Mouse (Mus musculus) right cerebral cortex, postnatal 14 days (tissue): Measurements from ENCODE around the gene Rbm4.
"Not testable (repeated sequence)": the region's sequence is repeated elsewhere in the genome, so short reads cannot be mapped to it uniquely, and the experiment has no call there.

ENCODE experiments used
- DNase-seq: peaks from one replicate; pipeline ENCODE4 v3.0.0; 2022

The Rbm4 gene

DNA sequence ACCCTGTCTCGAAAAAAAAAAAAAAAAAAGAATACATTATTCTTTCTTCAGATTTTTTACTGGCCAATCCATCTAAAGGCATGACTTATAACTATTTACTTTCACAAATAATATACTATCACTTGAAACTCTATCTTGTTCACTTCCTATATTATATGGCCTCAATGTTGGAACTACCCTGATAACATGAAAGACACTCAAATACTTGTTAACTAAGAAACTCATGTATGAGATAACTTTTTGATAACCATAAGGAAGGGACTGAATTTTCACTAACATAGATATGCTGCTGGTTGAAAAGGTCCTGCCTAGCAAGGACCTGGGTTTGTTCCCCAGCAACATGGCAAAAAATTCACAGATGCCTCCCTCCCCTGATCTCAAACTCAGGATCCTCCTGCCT is 2.2 kb upstream of the Rbm4 start:
- no peak for DNase-seq

DNA sequence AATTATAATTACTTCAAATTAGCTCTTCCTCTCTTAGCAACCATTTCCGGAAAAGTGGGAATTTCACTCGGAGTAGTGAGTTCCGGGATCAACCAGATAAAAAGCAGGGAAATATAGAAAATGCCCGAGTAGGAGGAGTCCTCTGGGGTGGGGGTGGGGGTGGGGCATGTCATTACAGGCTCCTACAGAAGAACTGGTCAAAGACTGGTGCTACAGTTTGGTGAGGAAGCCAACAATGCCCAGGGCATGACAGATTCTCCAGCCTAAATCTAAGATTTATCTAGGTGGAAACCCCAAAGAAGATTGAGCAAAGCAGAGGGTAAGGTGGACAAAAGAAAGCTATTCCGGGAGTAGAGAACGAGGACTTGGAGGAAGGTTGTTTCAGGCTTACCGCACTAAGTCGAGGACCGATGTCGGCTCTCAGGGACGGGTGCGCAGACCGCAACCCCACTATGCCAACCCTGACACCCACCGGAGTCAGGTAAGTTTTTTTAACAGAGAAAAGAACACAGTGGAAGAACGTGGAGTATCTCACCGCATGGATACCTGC is 345 bp downstream of the Rbm4 start:
- no peak for DNase-seq

DNA sequence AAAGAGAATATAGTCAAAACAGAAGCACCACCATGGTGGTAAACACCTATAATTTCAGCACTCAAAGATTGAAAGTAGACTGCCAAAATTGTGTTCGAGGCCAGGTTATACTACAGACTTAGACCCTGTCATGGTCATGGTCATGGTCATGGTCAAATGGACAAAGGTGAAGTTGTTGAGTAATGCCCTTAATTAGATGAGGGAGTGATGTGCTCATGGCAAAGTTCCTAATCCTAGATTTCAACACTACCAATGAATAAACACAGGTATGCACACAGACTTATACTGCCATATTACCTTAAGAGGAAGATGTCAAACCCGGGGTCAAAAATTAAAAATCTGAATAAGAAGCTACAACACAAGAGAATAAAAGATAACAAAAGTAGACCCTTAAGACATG is 7.4 kb downstream of the Rbm4 start:
- no peak for DNase-seq

DNA sequence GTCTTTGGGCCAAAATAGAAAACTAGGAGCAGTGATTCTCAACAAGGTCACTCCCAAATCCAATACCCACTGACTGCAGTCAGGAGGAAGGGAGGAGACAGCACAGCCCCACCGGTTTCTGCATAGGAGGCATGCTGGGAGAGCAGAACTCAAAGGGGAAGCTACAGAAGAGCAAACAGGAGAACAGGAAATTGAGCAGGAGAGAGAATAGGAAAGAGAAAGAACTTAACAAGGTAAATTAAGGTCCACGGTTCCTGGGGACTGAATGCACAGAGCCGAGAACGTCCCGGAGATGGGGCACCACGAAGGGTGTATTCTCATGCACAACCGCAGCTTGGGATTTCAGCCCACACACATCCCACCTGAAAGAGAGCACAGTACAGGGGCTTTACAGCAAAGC is 8.5 kb downstream of the Rbm4 start:
- DNase-seq = no peak

DNA sequence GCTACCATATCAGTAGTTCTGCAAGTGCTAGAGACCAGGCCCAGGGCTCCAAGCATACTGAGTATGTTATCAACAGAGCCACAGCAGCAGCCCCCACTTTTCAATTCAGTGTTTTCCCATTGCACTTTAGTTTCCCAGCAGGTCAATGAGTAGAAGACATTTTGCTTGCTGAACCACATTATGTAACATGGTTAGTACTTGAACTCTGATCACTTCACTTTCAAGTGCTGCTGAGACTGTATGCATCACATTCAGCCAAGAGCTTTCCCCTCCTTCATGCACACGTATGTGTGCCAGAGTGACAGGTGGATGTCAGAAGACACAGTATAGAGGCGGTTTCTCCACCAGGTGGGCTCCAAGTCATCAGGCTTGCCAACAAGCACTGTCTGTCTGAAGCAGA is 10.8 kb downstream of the Rbm4 start:
- DNase-seq = no peak

DNA sequence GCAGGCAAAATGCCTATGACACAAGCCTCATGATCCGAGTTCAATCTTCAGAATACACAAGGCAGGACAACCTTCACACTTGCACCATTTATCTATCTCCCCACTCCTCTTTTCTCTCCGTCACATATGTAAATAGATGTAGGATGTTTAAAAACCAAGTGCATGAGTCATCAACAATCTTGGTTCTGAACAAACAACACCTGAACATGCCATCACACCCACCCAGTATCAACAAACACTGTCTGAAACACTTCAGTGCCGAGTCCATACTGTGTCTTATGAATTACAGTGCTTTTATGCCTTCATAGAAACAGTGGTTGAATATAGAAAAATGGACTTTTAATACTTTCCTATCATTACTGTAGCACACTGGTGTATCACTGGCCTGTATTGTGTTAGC is 20.9 kb downstream of the Rbm4 start:
- no peak for DNase-seq

DNA sequence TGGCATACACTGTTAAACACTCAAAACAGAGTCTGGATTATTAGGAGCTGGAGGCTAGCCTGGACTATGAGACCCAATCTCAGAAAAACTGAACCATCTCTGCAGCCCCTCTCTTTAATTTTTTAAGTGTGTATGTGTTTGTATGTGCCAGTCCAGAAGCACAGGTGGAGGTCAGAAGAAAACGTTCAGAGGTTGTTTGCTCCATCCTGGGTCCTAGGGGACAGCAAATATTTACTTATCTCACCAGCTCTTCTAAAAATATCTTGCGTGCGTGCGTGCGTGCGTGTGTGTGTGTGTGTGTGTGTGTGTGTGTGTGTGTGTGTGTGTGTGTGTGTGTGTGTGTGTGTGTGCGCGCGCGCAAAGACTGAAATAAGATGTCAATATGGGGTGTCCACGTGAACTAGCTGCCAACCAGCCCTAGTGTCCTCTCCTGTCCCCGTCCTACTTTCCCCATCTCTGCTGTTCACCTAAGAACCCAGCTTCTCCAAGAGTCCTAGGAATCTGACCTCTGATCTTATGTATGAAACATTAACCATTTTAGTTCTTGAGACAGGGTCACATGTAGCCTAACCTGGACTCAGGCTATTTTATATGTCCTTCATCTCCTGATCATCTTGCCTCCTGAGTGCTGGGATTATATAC is 26.1 kb downstream of the Rbm4 start:
- no peak for DNase-seq

DNA sequence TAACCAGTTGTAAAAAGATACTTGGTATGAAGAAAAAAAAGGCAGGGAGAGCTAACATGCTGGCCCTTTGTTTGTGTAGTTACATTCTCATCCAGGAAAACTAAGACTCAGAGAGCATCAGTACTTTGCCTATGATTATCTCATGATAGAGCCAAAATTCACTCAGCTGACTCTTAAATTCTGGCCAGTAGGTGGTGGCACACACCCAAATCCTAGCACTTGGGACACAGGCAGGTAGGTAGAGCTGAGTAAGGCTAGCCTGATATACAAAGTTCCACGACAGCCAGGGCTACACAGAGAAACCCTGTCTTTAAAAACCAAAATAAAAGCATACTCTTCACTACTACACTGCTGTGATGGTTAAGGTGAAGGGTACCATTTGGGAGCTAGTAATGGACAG is 30.8 kb downstream of the Rbm4 start:
- DNase-seq = no peak

DNA sequence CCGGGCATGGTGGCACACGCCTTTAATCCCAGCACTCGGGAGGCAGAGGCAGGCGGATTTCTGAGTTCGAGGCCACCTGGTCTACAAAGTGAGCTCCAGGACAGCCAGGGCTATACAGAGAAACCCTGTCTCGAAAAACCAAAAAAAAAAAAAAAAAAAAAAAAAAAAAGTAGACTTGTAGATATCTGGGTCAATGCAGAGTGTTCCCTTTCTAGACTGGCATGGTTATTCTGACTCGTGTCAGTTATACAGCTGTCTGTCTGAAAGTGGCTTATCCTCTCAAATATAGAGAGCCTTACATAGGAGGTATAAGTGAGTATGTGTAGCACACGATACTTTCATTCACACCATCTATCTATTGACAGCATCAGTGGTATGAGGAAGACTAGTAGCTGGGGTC is 33.2 kb downstream of the Rbm4 start:
- DNase-seq = not testable (repeated sequence)

DNA sequence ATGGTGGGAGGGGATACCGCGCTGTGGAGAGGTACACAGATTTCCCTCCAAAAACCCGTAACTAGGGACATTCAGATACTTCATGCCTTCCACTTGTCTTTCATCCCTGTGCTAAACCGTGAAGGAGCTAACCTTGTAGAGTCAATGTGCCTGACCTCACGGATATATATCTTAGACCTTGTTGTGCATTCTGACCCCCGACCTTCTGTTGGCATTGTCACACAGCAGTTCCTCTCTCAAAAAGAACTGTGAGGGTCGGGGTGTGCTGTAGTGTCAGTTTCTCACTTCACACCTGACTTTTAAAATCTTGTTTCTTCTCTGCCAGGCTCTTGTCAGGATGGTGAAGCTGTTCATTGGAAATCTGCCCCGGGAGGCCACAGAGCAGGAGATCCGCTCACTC is 36.8 kb downstream of the Rbm4 start:
- no peak for DNase-seq

DNA sequence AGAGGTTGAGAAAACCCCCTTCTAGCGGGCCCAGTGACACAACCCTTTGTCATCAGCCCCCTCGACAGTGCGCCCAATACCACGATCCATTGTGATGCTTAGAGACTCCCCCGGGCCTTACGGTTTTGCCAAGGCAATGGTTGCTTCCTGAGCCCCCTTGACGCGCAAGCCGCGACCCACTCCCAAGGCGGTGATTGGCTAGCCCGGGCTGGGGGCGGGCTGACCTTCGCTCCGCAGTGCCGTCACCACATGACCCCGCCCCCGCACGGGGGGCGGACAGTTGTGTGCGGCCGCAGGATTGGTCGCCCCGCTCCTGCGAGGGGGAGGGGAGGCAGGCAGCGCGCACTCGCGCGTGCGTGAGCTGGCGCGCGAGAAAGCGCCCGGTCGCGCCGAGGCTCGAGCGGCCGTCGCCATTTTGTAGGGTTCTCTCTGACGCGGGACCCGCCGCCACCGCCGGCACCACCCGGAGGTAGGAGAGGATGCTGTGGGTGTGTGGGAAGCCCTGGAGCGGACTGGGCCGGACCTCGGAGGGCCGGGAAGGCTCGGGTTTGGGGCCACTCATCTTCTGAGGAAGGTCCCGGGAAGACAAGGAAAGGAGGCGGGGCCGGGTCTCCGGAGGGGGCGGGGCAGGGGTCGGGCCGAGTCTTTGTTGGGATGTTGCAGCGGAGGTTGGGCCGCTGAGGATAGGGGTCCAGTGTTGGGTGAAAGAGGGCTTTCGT is 37.3 kb downstream of the Rbm4 start, which contains the start of gene Rbm4b:
Gene Rbm4b, plus strand, starts transcription at position 305 of the 719 bp plus-strand sequence.
- peak; percentile 97 for DNase-seq

DNA sequence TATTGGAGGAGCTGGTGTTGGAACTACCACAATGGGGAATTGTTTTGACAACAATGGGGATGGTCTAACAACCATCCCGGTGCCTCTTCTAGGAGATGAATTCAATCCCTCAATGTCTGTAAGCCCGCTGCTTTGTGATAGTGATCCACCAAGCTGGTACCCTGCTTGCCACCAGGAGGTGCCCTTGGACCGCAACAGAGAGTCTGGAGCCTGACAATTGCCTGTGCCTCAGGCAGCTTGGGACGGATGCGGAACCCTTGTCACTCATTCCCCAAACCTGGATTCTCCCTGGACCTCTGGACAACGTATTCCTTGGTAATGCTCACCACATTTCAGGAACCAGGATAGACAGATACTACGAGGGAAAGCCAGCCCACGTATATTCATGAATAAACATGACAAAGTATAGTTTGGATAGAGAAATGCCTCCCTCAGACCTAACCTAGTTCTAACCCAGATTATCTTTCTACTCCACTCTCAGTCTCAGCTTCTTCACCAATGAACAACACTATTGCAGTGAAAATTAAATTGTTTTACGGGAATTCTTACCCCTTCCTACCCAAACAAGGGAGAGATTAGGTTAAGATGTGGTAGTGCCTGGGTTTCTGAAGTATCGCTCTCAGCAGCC is 38.0 kb downstream of the Rbm4 start:
- peak; percentile 88 for DNase-seq

DNA sequence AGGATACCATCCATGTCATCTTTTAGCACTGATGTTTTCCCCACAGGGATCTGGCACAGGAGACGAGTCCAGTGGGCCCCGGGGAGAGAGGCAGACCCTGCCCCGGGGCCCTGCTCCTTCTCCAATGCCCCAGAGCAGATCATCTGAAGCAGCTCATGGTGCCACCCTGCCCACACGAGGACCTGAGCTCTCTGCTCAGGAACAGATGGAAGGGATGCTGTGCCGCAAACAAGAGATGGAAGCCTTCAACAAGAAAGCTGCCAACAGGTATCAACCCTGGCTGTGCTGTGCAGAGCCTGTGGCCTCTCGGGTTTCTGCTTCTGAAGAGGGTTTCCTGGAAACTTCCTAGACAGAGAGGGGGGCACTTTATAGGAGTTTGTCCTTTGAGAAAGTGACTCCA is 43.7 kb downstream of the Rbm4 start:
- no peak for DNase-seq

DNA sequence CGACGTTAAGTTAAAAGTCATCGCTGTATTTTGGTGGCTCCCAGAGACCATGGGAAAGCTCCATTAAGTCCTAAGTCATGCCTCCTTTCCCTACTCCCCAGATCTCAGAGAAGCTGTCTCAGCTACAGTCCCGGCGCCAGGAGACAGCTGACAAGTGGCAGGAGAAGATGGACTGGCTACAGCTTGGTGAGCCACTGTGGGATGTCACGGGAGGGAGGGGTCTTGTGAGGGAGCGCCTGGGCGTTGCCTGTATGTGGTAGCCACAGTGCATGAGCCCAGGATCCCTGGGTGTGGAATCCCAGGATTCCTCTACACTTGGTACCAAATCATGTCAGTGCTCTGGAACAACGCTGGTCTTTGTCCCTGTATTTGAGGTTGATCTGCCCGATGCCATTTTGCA is 45.2 kb downstream of the Rbm4 start:
- DNase-seq = no peak

DNA sequence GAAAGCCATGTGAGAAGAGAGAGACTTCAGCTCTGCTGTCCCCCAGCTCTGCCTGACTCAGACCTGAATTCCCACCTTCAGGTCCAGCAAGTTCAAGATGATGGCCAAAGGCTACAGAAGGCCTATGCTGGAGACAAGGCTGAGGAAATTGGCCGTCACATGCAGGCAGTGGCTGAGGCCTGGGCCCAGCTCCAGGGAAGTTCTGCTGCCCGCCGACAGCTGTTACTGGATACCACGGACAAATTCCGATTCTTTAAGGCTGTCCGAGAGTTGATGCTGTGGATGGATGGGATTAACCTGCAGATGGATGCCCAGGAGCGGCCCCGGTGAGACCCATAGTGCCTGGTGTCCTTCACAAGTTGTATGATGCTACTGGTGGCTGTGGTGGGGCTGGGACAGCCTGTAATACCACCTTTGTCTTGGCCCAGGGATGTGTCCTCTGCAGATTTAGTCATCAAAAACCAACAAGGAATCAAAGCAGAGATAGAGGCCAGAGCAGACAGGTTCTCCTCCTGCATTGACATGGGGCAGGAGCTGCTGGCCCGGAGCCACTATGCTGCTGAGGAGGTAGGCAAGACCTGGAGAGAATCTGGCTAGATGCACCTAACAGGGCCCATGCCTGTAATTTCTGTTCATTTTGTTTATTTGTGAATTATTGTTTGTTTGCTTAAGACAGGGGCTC is 45.9 kb downstream of the Rbm4 start:
- no peak for DNase-seq

DNA sequence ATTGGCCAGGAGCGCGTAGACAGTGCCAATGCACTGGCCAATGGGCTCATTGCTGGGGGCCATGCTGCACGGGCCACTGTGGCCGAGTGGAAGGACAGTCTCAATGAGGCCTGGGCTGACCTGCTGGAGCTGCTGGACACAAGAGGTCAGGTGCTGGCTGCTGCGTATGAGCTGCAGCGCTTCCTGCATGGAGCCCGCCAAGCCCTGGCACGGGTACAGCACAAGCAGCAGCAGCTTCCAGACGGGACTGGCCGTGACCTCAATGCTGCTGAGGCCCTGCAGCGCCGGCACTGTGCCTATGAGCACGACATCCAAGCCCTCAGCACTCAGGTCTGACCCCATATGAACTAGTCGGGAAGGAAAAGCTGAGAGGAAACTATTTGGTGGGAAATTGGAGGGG is 47.1 kb downstream of the Rbm4 start:
- DNase-seq = no peak

DNA sequence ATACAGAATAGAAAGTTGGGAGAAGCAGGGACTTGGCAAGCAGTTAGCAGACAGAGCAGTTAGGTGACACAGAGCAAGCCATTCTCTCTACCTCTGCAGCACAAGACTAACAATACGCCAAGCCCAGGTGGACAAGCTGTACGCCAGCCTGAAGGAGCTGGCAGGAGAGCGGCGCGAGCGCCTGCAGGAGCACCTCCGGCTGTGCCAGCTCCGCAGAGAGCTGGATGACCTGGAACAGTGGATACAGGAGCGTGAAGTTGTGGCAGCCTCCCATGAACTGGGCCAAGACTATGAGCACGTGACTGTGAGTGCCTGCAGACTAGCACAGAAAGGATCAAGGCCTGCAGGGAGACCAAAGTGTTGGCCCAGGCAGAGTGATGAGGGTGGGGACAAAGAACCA is 48.0 kb downstream of the Rbm4 start:
- no peak for DNase-seq

DNA sequence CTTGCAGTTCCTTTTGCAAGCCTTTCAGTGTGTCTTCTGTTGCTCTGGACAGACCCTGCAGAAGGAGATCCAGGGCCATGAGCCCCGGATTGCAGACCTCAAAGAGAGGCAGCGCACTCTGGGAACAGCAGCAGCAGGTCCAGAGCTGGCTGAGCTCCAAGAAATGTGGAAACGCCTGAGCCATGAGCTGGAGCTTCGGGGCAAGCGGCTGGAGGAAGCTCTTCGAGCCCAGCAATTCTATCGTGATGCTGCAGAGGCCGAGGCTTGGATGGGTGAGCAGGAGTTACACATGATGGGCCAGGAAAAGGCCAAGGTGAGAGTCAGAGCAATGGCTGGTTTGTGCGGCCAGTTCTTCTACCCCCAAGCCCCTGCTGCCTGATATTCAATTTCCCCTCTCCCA is 48.6 kb downstream of the Rbm4 start:
- DNase-seq = peak; percentile 49

DNA sequence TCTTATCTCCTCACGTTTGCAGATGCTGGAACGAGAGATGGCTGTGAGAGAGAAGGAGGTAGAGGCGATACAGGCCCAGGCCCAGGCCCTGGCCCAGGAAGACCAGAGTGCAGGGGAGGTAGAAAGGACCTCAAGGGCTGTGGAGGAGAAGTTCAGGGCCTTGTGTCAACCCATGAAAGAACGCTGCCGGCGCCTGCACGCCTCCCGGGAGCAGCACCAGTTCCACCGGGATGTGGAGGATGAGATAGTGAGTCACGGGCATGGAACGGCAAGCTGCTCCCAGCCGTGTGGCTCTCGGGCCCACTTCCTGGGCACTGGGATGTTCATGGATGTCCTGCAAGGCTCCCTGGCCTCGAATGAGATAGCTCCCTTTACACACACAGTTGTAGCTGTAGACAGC is 49.7 kb downstream of the Rbm4 start:
- no peak for DNase-seq

DNA sequence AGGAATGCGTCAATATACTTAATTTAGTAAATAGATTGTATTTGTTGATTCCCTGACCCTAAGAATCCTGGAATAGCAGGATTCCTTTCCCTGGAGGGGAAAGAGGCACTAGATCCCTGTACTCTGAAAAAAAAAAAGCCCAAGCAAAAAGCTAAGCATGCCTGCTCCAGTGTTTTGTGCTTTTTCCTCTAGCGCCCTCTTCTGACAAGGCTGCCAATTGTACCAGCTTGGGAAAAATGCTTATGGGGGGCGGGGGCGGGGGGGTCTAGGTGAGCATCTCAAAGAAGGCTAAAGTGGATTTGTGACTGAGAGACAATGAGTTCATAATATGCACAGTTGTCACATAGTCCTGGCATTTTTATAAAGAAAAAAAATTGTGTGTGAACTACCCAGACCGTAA is 50.2 kb downstream of the Rbm4 start:
- no peak for DNase-seq

DNA sequence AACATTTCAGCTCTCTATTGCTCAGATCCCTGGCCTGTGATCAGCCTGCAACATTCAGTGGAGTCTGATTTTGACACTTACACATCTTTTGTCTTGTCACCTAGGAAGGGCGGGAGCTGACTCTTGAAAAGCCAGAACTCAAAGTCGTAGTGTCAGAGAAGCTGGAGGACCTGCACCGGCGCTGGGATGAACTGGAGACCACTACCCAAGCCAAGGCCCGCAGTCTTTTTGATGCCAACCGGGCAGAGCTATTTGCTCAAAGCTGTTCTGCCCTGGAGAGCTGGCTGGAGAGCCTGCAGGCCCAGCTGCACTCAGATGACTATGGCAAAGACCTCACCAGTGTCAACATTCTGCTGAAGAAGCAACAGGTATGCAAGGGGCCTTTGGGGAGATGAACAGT is 51.5 kb downstream of the Rbm4 start:
- no peak for DNase-seq

DNA sequence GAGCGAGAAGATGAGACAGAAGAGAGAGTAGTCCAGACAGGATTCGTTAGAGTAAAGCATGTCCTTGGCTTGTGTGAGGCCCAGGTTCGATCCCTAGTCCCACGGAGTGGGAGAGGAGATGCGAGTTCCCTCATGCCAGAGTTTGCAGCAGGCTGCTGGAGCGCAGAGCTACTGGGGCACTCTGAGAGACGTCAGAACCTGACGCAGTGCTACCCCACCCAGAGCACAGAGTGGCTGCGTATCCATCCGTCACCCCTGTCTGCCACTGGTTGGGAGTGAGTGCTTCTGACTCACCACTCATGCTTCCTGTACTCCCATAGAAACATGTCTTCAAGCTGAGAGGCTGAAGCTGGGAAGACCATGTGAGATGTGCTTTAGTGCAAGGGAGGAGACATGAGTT is 52.2 kb downstream of the Rbm4 start:
- DNase-seq = no peak

DNA sequence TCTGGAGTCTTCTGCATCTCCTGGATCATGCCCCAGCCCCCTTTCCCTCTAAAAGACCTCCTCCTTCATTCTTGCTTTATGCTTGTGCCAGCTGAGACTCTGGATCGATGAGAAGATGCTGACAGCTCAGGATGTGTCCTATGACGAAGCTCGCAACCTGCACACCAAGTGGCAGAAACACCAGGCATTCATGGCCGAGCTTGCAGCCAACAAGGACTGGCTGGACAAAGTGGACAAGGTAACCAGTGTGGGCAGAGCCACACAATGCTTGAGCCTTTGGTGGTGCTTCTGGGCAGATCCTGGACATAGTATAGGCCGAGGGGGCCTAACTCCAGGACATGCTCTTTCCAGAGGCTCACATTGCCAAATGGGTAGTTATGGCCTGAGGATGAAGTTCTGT is 53.9 kb downstream of the Rbm4 start:
- DNase-seq = no peak

DNA sequence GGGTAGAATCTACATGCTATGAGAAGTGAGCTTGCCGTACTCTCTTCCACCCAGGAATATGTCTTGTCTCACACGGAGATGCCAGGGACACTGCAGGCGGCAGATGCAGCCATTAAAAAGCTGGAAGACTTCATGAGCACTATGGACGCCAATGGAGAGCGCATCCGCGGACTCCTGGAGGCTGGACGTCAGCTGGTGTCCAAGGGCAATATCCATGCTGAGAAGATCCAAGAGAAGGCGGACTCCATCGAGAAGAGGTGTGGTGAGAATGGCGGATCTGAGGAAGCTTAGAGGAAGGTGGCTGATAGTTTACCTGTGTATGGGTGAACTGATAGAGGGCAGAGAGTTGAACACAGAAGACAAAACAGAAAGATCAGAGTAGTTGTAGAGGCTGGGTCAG is 54.6 kb downstream of the Rbm4 start:
- no peak for DNase-seq
